Mouse (Mus musculus): ENCODE results near the gene Lpcat1.

The Lpcat1 gene

DNA sequence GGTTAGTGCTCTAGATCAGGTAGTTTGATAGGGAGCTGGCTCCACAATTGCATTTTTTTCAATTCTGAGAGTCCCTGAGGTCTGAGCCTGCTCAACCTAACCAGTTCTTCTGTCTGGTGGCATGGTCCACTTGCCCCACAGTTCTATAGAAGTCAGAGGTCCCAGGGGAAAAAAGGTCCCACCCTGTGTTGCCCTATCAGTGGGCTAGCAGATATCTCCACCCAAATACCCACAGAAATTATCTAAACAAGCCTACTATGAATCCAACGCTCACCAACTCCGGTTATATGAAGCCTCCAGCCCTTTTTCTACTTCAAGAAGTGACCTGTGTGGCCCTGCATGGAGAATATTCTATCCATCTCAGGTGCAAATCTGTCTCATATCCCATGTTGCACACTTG lies 20.9 kb upstream of the Lpcat1 start:
- no peak for DNase-seq (ENCODE audit: extremely low read depth, insufficient read length, low spot score)

DNA sequence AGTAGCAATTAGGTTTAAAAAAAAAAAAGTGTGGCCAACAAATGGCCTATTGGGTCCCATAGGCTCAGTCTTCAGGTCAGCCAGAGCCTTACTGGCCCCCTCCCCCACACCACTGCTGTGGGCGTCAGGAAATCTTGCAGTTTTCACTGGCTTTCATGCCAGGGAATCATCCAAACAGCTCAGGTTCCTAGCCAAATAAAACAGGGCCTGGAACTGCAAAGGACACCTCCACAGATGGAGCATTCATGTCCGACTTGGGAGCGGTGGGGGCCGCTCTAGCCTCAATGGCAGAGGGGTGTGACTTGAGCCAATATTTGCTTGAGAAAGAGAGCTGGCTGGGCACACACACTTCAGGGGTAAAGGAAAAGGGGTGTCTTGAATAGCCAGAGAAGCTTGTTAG lies 20.5 kb upstream of the Lpcat1 start:
- DNase-seq (ENCODE audit: extremely low read depth, insufficient read length, low spot score) = no peak

DNA sequence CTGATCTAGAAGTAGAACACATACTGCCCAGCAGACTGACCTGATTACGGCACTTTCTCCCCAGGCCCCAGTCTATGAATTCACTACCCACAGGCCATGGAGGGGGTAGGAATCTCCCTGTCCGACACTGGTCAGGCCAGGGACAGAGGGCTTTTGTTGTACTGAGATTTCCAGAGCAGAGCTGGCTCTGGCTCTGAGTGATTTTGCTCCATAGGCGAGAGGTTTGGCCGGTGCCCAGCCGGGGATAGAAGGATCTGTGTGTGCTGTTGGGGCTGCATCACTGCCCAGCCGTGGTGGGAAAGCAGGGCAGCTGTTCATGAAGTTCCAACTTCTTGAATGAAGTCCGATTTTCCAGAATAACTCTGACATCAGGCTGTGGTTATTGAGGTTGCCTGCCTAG lies 20.1 kb upstream of the Lpcat1 start:
- DNase-seq (ENCODE audit: extremely low read depth, insufficient read length, low spot score) = peak; percentile 39

DNA sequence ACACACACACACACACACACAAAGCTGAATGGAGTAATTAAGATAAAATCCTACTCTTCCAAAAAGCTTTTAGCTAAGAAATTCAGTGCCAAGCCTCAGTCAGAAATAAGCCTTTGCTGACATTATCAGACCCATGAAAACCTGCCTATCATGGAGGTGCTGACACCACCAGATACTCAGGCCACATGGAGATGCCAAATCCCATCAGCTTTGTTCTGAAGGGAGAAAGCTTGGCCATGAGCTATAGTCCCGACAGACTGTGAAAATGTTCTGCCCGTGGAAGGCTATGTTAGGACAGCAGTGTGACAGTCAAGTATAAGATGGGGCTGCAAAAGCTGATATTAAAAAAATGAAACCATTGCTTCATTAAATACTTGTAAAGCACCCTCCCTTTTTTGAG lies 19.5 kb upstream of the Lpcat1 start:
- DNase-seq (ENCODE audit: extremely low read depth, insufficient read length, low spot score) = no peak

DNA sequence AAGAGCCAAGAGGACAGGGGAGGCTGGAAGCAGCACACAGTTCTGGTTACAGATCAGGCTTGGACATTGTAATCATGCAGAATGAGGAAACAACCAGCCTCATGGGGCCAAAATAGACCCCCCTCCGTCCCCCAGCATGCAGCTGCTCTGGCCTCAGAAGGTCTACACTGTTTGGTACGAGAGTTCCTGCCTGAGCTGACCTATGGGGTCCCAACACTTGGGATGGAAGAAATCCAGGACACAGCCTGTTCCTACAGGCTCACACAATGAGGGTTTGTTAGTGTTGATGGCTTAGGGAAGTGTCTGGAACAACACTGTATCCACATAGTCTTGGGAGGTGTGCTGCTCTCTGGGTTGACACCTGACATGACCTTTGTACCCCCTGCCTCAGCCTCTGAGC lies 18.8 kb upstream of the Lpcat1 start:
- DNase-seq (ENCODE audit: extremely low read depth, insufficient read length, low spot score) = no peak

DNA sequence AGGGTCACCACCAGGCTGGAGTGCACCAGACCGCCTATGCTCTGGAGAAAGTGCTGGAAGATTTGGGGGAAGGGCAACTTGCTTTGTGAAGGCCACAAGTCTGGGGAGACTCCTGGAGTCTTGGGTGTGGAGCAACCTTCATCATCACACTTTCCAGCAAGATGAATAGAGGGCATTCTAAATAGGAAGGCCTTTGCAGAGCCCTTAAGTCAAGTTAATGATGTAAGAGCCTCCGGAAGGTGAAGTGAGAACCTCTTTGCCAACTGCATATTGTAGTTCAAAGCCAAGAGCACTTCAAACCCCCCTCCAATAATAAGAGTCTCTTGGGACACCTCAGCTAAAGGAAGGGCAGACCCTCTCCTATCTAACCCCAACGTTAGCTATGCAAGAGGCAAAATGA lies 18.3 kb upstream of the Lpcat1 start:
- DNase-seq (ENCODE audit: extremely low read depth, insufficient read length, low spot score) = no peak

DNA sequence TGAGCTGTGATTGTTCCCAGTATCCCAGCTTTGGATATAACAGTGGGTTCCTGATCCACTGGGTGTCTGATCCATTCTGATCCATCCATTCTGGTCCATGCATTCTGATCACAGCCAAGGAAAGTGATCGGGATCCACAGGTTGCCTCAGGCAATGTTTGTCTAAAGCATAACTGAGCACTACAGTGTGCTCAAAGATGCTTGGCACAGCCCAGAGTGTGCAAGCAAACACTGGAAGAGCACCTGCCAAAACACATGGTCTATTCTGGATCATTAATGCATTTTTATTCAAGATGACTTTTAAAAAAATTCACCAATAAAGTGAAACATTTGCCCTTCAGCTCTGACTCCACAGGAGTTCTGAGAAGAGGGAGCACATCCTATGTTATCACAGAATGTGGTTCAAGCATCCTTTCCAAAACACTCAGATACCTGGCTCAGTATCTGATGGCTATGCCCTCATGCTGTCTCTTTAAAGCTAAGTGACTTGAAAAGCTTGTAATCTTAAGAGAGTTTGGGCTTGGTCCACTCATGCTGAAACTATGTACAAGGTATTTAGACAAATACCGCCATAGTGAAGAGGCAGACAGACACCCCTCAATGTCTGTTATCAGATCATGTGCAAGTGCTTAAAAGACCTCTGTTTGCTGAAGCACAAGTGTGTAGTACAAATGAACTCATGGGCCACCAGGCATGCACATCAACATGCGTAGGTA lies 13.3 kb upstream of the Lpcat1 start:
- DNase-seq (ENCODE audit: extremely low read depth, insufficient read length, low spot score) = no peak

DNA sequence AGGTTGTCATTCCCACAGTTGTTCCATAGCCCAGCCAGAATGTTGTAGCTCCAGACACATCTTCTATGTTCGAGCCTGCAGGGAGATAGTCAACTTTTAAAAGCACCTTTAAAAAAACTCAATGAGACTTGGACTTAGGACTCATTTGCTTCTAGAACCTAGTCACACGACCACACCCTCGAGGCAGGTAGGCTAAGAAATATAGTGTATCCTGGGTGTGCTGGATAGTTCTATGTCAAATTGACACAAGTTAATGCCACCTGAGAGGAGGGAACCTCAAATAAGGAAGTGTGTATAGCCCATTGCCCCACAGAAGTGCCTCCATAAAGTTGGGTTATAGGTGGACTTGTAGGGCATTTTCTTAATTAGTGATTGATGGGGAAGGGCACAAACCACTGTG lies 11.7 kb upstream of the Lpcat1 start:
- no peak for DNase-seq (ENCODE audit: extremely low read depth, insufficient read length, low spot score)

DNA sequence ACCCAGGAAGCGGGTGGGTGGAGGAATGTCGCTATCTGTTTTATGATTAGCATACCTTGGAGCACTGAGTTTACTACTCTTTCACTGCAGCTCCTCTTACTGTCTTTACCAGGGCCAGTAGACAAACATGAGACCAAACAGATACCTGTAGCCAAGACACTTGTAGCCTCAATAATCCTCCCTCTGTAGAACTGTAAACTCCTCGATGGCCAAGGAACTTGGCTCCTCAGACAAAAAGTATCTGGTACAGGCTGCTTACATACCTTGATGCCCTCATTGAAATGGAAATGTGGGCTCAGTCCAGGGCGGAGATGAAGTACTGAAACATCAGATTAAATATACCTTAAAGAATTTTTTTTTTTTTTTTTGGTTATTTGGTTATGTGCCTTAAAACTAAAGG lies 9.7 kb upstream of the Lpcat1 start:
- DNase-seq (ENCODE audit: extremely low read depth, insufficient read length, low spot score) = no peak

DNA sequence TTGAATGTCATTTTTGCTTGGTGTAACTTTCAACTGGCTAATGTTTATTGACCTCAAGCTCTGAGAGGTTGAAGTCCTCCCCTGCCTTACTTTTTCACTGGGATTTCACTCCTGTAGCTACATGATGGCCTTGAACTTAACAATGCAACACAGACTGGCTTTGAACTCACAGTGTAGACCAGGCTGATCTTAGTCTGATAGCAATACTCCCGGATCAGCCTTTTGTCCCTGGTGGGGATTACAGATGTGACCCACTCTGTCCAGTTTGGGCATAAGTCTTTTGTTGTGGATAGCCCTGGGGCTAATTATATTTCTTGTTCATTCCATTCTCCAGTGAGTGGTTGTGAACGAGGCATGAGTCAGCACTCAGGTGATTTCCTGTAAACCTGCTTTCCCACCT lies 9.3 kb upstream of the Lpcat1 start:
- no peak for DNase-seq (ENCODE audit: extremely low read depth, insufficient read length, low spot score)

DNA sequence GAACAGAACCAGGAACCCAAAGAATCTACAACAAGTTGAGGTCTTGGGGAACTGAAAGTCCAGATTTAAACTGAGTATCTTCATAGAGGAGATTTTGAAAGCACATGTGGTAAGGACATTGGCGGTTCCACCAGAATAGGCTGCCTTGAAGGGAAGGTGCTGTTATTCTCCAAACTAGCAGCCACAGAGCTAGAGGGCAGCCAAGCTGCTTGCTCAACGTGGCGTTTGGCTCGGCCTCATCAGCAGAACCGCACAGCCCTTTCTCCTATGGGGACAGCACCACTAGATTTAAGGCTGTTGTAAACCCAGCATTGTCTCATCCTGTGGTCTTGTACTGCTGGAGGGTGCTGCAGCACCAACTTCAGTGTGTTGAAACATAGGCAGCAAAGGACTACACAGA lies 8.3 kb upstream of the Lpcat1 start:
- DNase-seq (ENCODE audit: extremely low read depth, insufficient read length, low spot score) = no peak

DNA sequence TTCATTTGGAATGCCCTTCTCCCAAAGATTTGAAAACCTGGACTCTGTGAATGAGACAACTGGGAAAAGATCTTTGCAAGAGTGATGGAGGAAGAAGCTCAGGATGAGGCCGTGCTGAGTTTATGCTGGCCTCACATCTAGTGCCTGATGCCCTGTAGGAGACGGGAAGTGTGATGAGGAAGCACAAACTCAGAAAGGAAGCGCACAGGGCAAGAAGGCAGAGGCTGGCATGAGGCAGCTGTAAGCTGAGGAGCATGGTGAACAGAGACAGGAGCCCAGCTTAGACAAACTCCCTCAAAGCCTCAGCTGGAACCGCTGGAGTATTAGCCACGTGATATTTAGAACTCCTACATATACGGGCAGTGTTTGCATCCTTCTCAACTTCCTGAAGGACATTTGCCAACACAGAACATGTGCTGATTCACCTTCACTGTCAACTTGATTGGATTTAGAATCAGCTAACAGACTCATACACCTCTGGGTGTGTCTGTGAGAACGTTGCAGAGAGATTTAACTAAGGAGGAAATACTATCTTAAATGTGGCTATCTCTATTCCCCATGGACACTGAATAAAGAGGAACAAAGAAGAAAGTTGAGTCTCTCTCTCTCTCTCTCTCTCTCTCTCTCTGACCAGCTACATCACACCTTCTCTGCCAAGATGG lies 7.7 kb upstream of the Lpcat1 start:
- DNase-seq (ENCODE audit: extremely low read depth, insufficient read length, low spot score) = no peak

DNA sequence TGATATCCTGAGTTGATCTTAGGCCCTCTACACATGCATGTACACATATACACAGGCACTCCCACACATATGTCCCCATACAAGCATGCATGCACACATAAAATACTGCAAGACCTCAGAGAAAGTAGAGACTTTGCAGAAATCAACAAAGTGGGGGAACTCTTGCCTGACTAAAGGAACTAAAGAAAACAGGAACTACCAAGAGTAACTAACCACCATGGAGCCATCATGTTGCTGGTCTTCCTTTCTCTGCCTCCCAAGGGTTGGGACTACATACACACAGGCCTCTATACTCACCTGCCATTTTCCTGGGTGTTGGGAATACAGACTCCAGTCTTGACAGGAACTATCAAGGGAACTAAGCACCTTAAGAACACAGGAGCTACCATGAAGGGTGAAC lies 5.4 kb upstream of the Lpcat1 start:
- no peak for DNase-seq (ENCODE audit: extremely low read depth, insufficient read length, low spot score)

DNA sequence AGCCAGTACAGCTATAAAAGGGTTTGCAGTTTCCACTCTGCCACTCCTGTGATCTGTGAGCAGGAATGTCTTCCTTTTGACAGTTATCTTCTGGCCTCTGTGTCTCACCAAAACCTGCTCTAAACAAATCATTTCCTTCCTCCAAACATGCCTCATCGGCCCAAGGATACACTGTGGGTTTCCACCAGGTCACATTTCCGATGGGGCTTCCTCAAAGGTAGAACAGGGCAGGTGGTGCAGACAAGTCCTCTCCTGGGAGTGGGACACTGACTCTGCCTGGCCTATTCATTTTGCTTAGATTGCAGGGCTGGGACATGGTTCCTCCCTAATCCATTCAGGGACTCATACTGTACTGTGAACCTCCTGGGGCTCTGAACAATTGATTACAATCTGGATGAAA lies 1.8 kb upstream of the Lpcat1 start:
- no peak for DNase-seq (ENCODE audit: extremely low read depth, insufficient read length, low spot score)

DNA sequence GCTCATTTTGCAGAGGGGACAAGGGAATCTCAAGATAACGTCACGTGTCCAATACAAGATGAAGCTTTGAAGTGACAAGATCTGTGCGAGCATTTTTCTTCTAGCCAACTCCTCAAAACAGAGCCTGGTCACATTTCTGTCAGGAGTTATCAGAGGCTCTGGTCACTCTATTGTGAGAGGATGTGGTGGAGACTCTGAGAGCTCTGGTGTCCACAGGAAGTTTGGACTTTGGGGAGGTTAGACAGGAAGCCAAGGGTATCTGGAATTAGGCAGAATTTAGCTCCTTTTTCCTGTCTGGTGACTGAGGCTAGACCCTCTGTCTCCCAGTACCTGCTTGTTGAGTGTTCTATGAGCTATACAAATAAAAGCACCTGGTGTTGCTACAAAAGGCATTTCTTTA lies 586 bp upstream of the Lpcat1 start:
- no peak for DNase-seq (ENCODE audit: extremely low read depth, insufficient read length, low spot score)

DNA sequence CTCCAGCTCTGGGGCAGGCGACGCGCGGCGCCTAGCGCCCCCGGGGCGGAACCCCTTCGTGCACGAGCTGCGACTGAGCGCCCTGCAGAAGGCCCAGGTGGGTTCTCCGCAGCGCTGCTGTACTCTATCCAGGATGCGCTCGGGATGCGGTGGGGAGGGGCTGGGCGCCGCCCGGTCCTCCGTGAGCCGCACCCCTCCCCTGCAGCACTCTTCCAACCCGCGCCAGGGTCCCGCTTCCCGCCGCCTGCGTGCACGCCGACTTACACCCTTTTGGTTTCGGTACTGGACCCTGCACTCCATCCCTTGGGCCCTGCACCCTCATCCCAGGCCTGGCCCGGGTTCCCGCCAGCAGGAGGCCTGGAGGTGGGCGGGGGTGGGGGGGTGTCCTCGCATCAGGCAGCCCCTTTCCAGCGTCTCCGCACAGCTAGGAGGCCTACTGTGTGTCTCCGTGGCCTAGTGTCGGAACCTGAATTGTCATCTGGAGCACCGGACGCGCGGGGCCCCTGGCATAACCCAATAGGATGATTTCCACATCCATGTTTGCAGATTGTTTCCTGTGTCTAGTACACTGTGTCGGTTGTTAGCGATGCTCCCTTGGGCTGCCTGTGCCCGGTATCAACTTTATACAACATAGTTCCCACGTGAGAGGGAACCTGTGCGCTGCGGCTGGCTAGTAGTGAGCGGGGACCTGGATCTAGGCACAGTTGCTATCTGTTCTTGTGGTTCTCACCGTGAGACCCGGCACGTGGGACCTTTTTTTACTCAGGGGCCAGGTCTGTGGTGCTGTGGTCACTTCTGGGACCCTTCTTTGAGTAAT lies 632 bp downstream of the Lpcat1 start:
- DNase-seq (ENCODE audit: extremely low read depth, insufficient read length, low spot score) = no peak

DNA sequence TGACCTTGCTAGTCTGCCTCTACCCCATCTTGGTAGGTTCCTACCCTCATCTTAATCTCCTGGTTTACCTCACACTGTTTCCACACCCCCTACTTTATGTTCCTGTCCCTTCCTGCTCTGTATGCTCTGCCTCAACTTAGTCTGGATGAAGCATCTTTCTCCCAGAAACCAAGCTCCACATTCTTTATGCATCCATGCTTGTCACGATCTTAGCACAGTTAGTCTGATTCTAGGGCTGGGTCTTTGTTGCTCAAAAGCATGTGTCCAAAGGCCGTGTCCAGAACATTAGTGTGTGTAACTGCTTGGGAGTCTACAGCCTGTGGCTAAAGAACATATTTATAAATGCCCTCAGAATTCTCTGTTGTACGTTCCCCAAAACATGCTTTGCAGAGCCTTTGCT lies 1.8 kb downstream of the Lpcat1 start:
- DNase-seq (ENCODE audit: extremely low read depth, insufficient read length, low spot score) = no peak

DNA sequence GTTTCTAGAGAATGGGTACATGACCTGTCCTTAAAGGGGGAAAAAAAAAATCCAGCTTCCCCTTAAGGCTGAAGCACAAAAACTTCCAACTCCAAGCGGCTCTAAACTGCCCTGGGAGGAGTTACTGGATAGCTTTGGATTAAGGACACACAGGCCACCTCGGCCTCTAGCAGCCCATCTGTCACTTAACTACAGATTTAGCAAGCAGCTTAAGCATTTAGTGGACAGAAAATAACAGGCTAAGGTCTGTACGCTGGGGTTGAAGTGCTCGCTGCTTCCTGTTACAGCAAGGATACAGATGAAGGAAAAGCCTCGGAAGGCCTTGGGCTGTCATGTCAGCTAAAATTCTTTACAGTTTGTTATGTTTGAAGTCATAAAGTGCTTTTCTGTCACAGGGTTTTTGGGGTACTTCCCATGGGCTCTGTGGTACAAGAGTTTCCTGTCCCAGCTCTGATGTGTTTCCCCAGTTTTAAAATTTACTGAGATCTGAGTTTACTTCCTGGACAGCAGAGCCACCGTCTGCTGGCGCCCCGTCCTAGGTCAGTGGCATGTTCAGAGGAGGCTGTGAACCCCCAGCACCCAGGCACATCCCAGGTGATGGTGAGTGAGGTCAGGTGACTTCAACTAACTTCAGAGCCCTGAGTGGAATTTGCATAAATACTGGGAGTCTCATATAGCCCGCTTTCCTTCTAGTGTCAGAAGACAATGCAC lies 2.4 kb downstream of the Lpcat1 start:
- no peak for DNase-seq (ENCODE audit: extremely low read depth, insufficient read length, low spot score)

DNA sequence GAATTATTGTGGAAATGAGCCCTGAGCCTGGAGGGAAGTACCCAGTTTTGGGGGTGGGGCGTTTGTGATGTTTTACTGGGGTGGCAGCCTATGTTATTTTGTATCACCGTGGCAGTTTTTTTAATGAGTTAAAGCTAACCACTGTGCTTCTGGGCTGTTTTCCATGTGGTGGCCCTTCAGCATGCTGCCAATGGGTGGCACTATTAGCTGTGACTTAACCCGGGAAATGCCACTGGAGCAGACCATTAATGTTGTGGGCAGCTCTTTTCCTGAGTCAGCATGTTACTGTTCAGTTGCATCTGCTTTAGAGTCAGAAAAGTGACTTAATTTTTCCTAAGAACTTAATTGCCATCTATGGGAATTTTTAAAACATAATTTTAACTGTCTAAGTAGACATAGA lies 5.5 kb downstream of the Lpcat1 start:
- DNase-seq (ENCODE audit: extremely low read depth, insufficient read length, low spot score) = no peak

DNA sequence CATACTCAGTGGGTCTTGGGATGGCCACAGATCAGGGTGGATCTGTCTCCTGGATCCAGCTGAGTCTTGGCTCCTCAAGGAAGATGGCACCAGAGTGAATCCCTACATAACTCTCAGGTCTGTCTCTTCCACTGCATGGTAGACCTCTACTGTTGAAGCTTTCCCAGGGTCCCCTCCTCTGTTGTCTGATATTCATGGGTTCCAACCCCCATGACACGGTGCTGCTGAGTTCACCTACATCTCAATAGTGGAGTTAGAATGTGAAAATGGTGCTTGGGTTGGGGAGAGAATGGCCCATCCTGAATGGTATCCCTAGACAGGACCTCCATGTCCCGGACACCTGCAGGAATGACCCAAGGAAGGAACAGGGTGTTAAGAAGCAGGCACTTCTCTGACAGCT lies 6.7 kb downstream of the Lpcat1 start:
- DNase-seq (ENCODE audit: extremely low read depth, insufficient read length, low spot score) = no peak

DNA sequence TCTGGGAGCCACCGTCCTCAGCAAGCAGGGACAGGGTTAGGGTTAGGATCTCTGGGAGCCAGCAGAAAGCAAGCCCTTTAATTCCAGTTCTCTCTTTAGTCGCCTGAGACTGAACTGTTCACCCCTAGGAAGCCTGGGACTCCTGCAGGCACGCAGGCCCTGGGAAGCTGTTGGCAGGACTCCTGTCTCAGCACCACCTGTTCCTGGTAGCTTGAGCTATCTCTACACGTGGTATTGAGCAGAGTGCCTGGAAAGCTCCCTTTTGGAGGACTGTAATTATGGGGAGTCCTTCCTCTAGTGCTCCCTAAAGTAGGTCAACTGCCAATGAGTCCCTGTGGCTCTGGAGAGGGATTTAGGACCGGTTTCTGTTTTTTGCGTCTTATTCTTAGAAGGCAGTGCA lies 7.2 kb downstream of the Lpcat1 start:
- DNase-seq (ENCODE audit: extremely low read depth, insufficient read length, low spot score) = no peak
